Mouse (Mus musculus) cerebellum, adult 2 months (tissue): Measurements from ENCODE around the gene Gm10964.

Experiments
- CTCF ChIP-seq: fragments of 200-500 bp; IDR thresholded peaks from 2 replicates; pipeline ENCODE4 v1.5.1; 2011; ENCODE audit warnings: low read depth, mild to moderate bottlenecking, control low read depth, low read length, moderate library complexity, borderline replicate concordance; ENCODE audit not compliant: insufficient read depth
- POLR2A ChIP-seq: fragments of 200-500 bp; IDR thresholded peaks from 2 replicates; pipeline ENCODE4 v1.6.1; 2011; ENCODE audit warnings: low read length, control low read depth, borderline replicate concordance; ENCODE audit not compliant: insufficient read depth

DNA sequence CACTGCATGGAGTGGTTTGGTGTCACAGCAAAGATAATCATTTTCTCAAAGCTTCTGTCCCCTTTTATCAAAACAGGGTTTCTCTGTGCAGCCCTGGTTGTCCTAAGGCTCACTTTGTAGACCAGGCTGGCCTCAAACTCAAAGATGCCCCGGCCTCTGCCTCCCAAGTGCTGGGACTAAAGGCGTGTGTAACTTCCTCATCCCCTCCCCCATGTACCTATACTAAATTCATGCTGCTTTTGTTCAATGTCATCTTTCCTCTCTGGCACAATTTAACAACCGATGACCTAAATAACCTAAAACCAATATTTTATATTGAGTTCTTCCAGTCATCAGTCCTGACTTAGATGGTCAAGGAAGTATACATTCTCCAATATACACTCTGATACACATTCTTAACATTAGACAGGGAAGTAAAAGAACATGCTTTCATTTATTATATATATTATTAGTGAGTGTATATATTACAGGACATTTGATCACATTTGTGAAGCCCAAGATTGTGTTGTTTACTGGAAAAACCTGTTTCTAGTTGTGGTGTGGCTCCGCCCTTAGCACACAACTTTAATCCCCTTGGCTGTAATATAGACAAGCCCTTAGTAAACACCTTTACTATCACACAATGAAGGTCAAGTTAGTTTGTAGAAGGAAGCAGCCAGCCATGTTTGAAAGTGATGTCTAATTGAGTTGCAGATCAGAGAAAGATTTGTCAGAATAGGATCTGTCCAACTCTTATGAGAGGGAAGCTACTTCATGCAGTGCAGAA, 43.9 kb downstream of the Gm10964 start:
- TF ChIP-seq CTCF (no peak), POLR2A (no peak)
